Mouse (Mus musculus): ENCODE data around the gene Vmn2r102. TPM values are rescaled to one million over a fixed set of nuclear protein-coding genes. Genes with fewer than 3 reads are reported as not detected.

Gene Vmn2r102
- not detected in 2 replicates for polyA plus RNA-seq (2015; fragmentation: Nextera tagmentation; extraction: Ambion mirVana)

GRCm38 (mm10) chr17:19660028-19660427 is at the start of gene Vmn2r102:
TSS of gene Vmn2r102 (plus strand) at chr17:19660328.

Other genes with a start within 250 kb of the Vmn2r102 start
- not detected in 2 replicates for gene Vmn2r100, start 155.6 kb upstream of the Vmn2r102 start, polyA plus RNA-seq (2015; fragmentation: Nextera tagmentation; extraction: Ambion mirVana)
- gene Vmn2r101, start 83.1 kb upstream of the Vmn2r102 start, polyA plus RNA-seq (2015; fragmentation: Nextera tagmentation; extraction: Ambion mirVana), result not detected in 2 replicates
- gene Vmn2r103, start 113.0 kb downstream of the Vmn2r102 start, polyA plus RNA-seq (2015; fragmentation: Nextera tagmentation; extraction: Ambion mirVana), result not detected in 2 replicates

Data from adrenal gland, postnatal 0 days (tissue).